Mouse (Mus musculus): ENCODE measurements around the gene Vav1. TPM values are rescaled to one million over a fixed set of nuclear protein-coding genes. Genes with fewer than 3 reads are reported as not detected.
A peak's percentile ranks its signal among the peaks of the same experiment; 100 is the strongest.
"Not testable (repeated sequence)": the region's sequence is repeated elsewhere in the genome, so short reads cannot be mapped to it uniquely, and the experiment has no call there.

The Vav1 gene
- total RNA-seq, 1 experiment from 2014 or later, result 2.8 TPM

DNA sequence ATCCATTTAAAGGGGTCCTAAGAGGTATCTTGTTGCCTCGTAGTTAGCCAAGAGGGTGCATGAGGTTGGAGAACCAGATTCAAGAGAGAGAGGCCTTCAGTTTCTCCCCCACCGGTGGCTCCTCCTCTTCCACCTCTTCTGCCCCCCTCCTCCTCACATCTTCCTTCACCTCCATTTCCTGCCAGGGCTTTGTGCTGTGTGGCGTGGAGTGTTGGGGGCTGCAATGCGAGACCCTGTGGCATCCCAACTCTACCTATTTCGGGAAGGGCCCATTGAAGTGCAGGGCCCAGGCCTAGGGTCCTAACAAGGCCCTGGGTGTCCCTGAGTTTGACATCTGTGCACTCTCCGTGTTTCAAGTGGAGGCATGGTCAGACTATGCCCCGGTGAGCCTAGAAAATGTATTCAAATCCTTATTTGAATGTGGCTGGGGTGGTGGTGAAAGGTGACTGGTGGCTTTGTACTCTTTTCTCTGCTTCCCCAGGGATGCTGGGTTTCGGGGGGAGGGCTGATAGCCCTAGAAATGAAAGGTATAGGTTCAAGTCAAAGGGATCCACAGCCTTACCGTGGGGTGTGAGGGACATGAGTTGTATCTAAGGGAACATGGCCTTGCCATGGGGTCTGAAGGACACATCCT is 808 bp downstream of the Vav1 start:
- DNase-seq, result no peak

- peak; percentile 57 for DNase-seq
Measured at GRCm38 (mm10) chr17:57280411-57280810, 1.5 kb downstream of the Vav1 start.

DNA sequence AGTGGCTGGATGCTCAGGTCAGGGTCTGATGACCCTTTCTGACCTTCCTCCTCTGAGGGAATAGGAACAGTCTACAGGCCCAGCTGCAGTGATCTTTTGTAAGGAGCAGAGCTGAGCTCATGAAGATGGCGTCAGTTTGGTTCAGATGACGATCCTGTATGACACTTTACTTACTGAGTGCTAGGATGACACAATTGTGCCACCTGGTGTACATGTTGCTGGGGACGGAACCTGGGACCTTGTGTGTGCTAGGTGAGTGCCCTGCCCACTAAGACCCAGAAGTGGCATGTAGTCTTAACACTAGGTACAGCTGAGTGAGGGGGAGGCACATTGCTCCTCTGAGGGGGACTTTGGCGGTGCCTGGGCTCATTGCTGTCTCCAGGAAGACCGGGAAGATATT is 5.0 kb downstream of the Vav1 start:
- DNase-seq, result no peak

- DNase-seq, result no peak
Measured at GRCm38 (mm10) chr17:57285077-57285476, 6.2 kb downstream of the Vav1 start.

DNA sequence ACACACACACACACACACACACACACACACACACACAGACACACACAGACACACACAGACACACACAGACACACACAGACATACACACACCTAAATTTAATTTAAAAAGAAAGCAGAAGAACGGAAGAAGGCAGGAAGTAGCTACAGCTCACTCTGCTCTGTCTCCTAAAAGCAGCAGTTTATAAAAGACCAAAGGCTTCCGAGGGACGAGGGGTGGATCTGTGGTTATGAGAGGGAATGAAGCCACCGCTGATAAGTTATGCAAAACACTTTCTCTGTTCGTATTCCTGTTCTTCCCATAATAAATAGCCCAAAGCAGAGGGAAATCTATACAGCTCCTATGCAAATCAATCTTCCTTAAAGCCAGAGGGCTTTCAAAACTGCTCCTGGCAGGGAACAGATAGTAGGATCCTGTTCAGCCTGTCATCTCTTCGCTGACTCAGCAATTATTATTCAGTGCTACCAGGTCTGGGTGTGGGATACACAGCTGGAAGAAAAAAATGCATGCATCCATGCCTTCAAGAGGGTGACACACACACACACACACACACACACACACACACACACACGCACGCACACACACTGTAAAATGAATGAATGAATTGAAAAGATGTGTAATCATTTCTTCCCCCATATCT is 7.9 kb downstream of the Vav1 start:
- DNase-seq, result no peak

DNA sequence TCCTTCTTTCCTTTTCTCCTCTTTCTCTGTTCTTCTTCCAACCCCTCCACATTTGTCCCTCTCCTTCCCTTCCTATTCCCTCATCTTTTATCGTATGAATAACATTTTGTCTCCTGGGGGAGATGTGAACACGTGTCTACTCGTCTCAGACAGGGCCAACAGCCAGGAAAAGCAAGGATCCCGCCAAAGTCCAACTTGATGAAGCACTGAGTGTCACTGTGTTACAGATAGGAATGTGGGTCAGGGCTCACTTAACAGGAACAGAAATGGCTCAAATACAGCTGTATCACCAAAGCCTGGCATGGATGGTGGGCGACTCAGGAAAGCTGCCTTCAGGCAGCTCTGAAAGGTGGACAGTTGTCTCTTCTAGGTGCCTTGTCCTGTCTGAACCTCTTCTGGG is 10.4 kb downstream of the Vav1 start:
- no peak for DNase-seq

DNA sequence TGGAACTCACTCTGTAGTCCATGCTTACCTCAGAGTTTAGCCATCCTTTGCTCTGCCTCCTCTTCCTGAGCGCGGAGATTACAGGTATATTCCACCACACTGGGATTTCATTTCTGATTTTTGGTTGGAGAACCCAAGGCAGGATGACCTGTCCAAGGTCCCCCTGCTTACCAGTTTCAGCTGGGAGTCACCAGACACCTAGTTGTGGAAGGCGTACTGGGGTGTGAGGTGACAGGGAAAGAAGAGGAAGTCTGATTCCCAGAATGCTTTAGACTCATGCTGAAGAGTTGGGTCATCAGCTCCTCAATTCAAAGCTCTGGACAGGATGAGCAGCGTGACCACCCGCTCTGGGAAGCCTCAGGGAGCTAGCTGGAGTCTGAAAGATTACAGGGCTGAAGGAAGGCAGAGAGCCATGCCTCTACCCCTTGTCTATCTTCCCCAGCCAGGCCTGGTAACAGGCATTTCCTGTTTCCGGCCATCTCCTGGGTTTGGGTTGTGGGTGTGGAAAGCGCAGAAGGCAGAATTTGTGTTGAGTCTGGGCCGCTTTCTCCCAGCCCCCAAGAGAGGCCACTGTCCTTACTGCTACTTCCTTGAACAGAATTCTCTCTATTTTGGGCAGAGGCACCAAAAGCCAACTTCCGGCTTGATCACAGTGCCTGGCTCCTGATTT is 11.2 kb downstream of the Vav1 start:
- DNase-seq, result no peak

DNA sequence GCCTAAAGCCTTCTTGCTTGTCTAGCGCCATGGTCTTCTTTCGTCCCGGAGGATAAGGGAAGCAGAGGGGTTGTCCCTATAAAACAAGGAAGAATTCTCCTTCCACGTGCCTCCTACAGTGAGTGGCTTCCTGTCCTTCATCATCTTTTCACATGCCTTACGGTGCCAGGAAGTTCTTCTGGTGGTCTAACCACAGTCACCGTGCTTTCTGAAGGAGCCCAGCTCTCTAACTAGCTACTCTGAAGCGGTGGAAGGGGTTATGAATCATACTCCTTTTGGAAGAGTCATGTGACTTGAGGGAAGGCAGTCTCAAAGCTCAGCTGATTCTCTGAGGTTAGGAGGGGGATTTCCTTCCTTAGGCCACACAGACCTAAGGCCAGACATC is 11.8 kb downstream of the Vav1 start:
- DNase-seq, result no peak

- no peak for DNase-seq
Measured at GRCm38 (mm10) chr17:57292302-57292701, 13.4 kb downstream of the Vav1 start.

GRCm38 (mm10) chr17:57292968-57293367 is 14.1 kb downstream of the Vav1 start:
- no peak for DNase-seq

- no peak for DNase-seq
Measured at GRCm38 (mm10) chr17:57295935-57296334, 17.0 kb downstream of the Vav1 start.

DNA sequence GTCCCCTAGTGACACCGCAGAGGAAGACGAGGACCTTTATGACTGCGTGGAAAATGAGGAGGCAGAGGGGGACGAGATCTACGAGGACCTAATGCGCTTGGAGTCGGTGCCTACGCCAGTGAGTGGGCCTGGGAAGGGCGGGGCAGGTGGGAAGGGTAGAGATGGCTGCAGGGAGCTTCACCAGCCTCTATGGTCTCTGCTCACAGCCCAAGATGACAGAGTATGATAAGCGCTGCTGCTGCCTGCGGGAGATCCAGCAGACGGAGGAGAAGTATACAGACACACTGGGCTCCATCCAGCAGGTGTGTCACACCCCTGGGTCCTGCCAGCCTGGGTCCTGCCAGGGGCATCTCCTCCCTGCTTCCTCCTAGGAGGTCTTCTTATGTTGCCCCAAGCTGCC is 18.1 kb downstream of the Vav1 start:
- DNase-seq, result no peak

DNA sequence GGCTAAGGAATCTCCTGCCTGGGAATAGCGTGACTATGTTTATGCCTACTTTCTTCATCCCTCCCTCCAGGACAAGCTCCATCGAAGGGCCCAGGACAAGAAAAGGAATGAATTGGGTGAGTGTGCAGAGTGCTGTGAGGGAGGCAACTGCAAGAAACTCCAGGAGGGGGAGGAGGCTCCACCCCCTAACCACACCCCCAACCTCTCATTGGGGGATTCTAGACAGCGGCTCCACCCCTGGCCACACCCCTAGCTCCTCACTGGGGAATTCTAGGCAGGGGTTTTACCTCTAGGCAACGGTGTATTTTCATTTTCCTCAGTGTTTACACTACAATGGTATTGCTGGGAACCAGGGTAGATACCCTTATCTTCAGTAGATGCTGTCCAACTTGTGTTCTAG is 26.7 kb downstream of the Vav1 start:
- peak; percentile 13 for DNase-seq

- no peak for DNase-seq
Measured at GRCm38 (mm10) chr17:57307074-57307473, 28.2 kb downstream of the Vav1 start.

DNA sequence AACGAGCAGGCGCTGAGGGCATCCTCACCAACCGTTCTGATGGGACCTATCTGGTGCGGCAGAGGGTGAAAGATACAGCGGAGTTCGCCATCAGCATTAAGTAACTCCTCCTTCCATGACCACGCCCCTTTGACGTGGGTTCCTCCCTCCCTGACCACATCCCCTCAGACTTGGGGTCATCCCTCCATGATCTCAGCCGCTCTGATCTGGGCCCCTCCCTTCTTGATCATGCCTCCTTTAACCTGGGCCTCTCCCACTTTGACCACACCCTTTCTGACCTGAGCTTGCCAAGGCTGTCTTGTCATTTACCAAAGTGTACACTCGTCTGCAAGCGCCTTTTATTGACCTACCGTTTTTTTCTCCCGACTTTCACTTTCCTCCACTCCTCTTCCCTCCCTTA is 32.9 kb downstream of the Vav1 start:
- no peak for DNase-seq

GRCm38 (mm10) chr17:57327615-57328014 is 48.7 kb downstream of the Vav1 start:
- DNase-seq, result peak; percentile 91

DNA sequence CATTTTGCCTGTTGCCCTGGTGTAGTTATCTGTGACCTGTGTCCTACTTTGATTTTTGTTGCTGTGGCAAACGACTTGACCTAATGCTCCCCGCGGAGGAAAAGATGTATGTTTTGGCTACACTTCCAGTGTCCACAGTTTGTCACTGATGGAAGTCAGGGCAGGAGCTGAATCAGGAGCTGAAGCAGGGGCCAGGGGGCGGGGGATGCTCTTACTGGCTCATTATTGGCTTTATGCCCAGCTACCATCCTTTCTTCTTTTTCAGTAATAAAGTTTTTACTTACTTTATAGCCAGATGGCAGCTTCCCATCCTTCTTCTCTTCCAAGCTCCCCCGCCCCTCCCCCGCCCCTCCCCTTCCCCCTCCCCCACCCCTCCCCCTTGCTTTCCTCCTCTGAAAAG is 50.0 kb downstream of the Vav1 start:
- no peak for DNase-seq

- DNase-seq, result no peak
Measured at GRCm38 (mm10) chr17:57330993-57331392, 52.1 kb downstream of the Vav1 start.

- peak; percentile 11 for DNase-seq
Measured at GRCm38 (mm10) chr17:57332241-57332640, 53.3 kb downstream of the Vav1 start.

DNA sequence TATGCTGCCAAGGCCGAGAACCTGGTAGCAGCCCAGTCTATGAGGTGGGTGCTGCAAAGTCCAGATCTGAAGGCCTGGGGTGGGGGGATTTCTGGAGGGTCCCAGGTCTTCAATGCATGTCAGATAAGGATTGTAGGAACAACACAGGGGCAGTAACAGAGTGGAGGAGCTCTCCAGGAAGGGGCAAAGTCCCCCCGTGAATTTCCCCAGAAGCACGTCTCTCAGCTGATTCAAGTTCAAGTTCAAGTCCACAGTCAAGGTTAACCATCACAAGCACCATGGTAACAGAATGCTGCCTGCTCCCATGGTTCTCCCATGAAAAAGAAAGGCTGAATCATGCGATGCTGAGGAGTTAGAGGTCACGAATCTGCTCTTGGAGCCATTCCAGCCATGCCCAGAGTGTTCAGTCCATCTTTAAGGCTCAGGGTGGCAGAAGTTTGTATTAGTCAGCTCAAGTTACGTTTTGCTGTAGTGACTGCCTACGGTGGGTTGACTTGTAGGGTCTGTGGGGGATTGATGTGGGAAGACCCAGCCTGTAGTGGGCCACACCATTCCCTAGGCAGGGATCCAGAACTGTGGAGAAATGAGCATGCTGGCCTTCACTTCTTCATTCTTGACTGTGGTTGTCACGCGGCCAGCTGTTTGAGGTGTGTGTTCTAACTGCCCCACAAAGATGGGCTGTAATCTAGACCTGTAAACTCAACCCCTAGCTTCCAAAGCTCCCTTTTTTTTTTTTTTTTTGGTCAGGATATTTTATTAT is 55.3 kb downstream of the Vav1 start:
- DNase-seq, result peak; percentile 67

DNA sequence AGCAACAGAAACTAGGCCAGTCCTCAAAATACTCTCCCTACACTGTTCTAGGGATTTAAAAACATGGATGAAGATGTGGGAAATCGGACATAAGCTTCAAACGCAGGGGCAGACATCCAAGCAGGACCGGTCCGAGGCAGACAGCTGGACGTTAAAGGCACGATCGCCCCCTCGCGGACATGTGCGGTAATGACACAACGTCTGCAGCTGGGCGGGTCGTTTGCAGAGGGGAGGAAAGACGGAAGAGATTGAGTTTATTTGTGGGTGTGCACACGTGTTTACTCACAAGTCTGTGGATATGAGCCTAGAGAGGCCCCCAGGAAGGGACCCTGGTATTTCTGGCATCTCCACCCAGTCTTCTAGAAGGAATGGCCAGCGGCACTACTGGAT is 55.9 kb downstream of the Vav1 start:
- peak; percentile 92 for DNase-seq

- DNase-seq, result not testable (repeated sequence)
Measured at GRCm38 (mm10) chr17:57335194-57335593, 56.3 kb downstream of the Vav1 start.

DNA sequence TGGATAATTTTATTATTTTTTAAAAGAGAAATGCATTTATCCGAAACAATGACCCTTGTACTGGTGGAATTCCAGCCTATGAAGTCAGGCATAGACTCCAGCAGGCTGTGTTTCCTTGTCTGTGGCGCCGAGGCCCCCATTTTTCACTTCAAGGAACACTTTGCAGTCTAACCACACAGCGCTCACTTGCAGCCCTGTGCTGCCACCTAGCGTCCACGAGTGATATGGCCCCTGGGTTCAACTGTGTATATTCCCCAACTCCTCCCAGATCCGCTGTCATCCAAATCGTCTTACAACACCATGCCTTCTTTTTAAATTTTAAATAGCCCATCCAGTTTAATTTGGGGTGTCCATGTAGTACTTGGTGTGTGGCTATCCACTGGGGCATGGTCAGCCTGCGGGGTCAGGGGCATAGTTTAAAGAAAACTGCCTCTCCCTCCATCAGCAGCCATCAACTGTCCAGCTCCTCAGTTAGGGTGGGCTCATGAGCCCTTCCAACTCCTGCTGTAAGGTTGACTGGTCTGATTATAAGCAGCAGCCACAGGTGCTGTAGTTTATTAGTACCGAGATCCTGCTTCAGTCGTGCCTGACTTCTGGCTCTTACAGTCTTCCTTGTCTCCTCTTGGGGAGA is 56.9 kb downstream of the Vav1 start:
- DNase-seq, result peak; percentile 92
